Mouse (Mus musculus) layer of hippocampus, postnatal 14 days (tissue): ENCODE measurements around the gene Cirbp. TPM values are rescaled to one million over a fixed set of nuclear protein-coding genes. Genes with fewer than 3 reads are reported as not detected.
"Not testable (repeated sequence)": the region's sequence is repeated elsewhere in the genome, so short reads cannot be mapped to it uniquely, and the experiment has no call there.

Source experiments
- DNase-seq, 2 experiments: peaks; one replicate each; pipeline ENCODE4 v3.0.0; 2021 to 2022; ENCODE audit warnings: low spot score in 2 of 2, mixed read lengths in 1 of 2
- total RNA-seq, 2 experiments: library from RNA; stranded (reverse); gene quantifications; 2 replicates each; pipeline ENCODE4 v1.2.3; 2021

The Cirbp gene
- total RNA-seq, 2 experiments from 2014 or later = 93.5 to 126 TPM

DNA sequence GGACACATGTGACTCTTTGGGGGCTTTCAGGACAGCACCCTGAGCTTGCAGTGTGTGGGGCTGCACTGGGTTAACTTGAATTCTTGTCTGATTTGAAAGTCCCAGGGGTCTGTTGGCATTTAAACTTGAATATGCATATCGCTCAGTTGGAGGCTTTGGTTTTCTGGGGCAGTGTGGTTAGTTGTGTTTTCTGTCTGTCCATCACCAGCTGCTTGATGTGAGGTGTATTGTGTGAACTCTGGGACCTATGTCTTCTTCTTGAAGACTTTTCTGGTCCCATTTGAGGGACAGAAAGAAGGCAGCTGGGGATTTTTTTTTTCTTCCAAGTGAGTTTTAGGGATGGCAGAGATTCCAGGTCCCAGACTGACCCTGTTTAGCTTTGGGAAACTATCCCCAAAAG lies 41.4 kb downstream of the Cirbp start:
- DNase-seq = no peak

DNA sequence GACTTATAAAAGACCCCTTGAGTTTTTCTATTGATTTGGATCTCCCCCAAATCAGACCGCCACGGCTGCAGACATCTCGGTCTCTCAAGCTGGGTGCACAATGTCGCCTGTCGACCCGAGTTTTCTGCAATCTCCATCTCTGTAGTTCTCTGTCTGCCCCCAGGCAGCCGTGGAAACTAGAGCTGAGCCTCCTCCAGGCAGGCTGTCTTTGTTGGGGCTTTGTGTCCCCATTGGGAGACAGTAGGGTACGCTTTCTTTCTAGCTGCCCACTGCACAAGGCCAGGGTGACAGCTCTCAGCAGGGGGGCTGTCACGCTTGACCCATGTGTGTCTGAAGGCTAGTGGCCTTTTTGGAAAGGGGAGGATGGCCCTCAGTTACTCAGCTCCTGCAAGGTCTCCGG lies 41.9 kb downstream of the Cirbp start:
- DNase-seq = no peak

GRCm38 (mm10) chr10:80208248-80208647 lies 42.5 kb downstream of the Cirbp start:
- DNase-seq = no peak

DNA sequence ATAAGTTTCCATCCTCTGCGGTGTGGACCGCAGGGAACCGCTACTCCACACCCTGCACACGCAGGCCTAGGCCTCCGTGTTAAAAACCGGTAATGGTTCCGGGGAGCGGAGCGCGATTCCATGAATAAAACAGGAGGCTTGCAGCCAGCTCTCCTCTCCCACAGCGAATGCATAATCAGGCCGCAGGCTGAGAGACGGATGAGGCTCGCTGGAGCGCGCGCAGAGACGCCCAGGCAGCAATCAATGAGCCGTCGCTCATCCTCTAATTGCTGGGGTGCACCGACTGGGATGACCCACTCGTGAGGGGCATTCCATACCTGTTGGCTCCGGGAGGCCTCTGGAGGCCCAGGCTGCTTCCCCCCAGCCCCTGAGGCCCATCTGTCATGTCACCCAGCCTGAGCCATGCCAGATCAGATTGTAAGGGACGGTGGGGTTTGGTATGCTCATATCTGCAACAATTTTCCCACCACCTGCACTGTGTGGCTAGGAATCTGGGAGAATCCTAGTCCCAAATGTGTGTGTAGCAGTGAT lies 43.1 kb downstream of the Cirbp start:
- peak in 1 of 2 experiments; percentile 50 for DNase-seq

GRCm38 (mm10) chr10:80211547-80212103 lies 45.8 kb downstream of the Cirbp start:
- DNase-seq = not testable (repeated sequence)

GRCm38 (mm10) chr10:80215048-80215772 lies 49.4 kb downstream of the Cirbp start:
- DNase-seq = no peak

DNA sequence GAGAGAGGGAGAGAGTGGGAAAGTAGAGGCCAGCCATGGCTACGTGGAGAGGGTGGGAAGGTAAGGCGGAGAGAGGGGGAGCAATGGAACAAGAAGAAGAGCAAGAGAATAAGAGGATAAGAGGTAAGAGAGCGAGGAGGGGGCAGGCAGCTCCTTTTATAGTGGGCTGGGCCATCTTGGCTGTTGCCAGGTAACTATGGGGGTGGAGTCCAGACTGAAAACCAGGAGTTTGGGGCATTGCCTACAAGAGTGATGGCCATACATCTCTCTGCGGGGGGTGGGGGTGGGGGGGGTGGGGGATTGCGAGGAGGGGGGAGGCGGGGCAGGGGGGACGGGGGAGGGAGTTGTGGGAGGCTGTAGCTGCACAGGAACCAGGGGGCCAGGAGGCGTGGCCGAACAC lies 54.9 kb downstream of the Cirbp start:
- no peak for DNase-seq

Other genes with a start within 250 kb of the Cirbp start
- gene Kiss1r, start 249.0 kb upstream of the Cirbp start, total RNA-seq = 1 to 10 TPM; 5.0 to 8.9 TPM
- 100 to 1,000 TPM; 424 to 430 TPM for gene R3hdm4, start 244.8 kb upstream of the Cirbp start, total RNA-seq
- 1 to 10 TPM; 4.5 to 6.4 TPM for gene Arid3a, start 238.9 kb upstream of the Cirbp start, total RNA-seq
- gene Wdr18, start 205.8 kb upstream of the Cirbp start, total RNA-seq = 10 to 100 TPM; 35.5 to 40.8 TPM
- gene Grin3b, start 195.3 kb upstream of the Cirbp start, total RNA-seq = under 1 TPM; 0.12 to 0.21 TPM
- gene Tmem259, start 181.7 kb upstream of the Cirbp start, total RNA-seq = 100 to 1,000 TPM; 135 to 144 TPM
- gene Cnn2, start 177.4 kb upstream of the Cirbp start, total RNA-seq = 1 to 10 TPM; 7.5 to 9.3 TPM
- gene Abca7, start 169.5 kb upstream of the Cirbp start, total RNA-seq = 10 to 100 TPM in 1 of 2 experiments, 1 to 10 TPM in 1; 9.8 to 10.5 TPM
- gene Arhgap45, start 149.3 kb upstream of the Cirbp start, total RNA-seq = 1 to 10 TPM; 3.8 to 3.9 TPM
- gene Polr2e, start 126.2 kb upstream of the Cirbp start, total RNA-seq = 10 to 100 TPM; 74.1 to 74.3 TPM
- gene Gpx4, start 118.8 kb upstream of the Cirbp start, total RNA-seq = 100 to 1,000 TPM; 456 to 501 TPM
- gene Sbno2, start 60.4 kb upstream of the Cirbp start, total RNA-seq = 10 to 100 TPM; 19.8 to 21.3 TPM
- gene Stk11, start 50.2 kb upstream of the Cirbp start, total RNA-seq = 10 to 100 TPM; 89.2 to 90.7 TPM
- 100 to 1,000 TPM; 397 to 417 TPM for gene Atp5d, start 27.4 kb upstream of the Cirbp start, total RNA-seq
- gene Cbarp, start 25.1 kb upstream of the Cirbp start, total RNA-seq = 100 to 1,000 TPM; 401 to 436 TPM
- gene Midn, start 17.7 kb upstream of the Cirbp start, total RNA-seq = 10 to 100 TPM; 90.9 to 100.0 TPM
- 1 to 10 TPM; 5.1 to 5.2 TPM for gene 1600002K03Rik, start 7.0 kb downstream of the Cirbp start, total RNA-seq
- gene Efna2, start 13.5 kb downstream of the Cirbp start, total RNA-seq = 10 to 100 TPM; 14.8 TPM
- 10 to 100 TPM; 34.4 to 43.7 TPM for gene Mum1, start 60.4 kb downstream of the Cirbp start, total RNA-seq
- gene Ndufs7, start 83.1 kb downstream of the Cirbp start, total RNA-seq = 100 to 1,000 TPM; 169 to 175 TPM
- gene Gamt, start 95.0 kb downstream of the Cirbp start, total RNA-seq = 10 to 100 TPM; 39.9 to 43.7 TPM
- gene Dazap1, start 95.5 kb downstream of the Cirbp start, total RNA-seq = 10 to 100 TPM; 83.0 to 93.6 TPM
- gene Rps15, start 126.5 kb downstream of the Cirbp start, total RNA-seq = 100 to 1,000 TPM; 727 to 762 TPM
- 100 to 1,000 TPM; 131 to 133 TPM for gene Apc2, start 130.0 kb downstream of the Cirbp start, total RNA-seq
- 10 to 100 TPM; 20.4 to 23.1 TPM for gene 2310011J03Rik, start 154.6 kb downstream of the Cirbp start, total RNA-seq
- 1 to 10 TPM; 3.2 to 4.4 TPM for gene Pcsk4, start 163.5 kb downstream of the Cirbp start, total RNA-seq
- gene Reep6, start 164.0 kb downstream of the Cirbp start, total RNA-seq = 10 to 100 TPM; 10.1 to 10.6 TPM
- gene Adamtsl5, start 182.4 kb downstream of the Cirbp start, total RNA-seq = 1 to 10 TPM; 2.0 to 2.8 TPM
- 1 to 10 TPM; 3.2 to 3.4 TPM for gene Plk5, start 190.5 kb downstream of the Cirbp start, total RNA-seq
- 10 to 100 TPM; 20.3 to 24.2 TPM for gene Mex3d, start 221.7 kb downstream of the Cirbp start, total RNA-seq
- gene Mbd3, start 233.6 kb downstream of the Cirbp start, total RNA-seq = 100 to 1,000 TPM; 121 to 131 TPM
- 100 to 1,000 TPM; 620 to 655 TPM for gene Uqcr11, start 240.8 kb downstream of the Cirbp start, total RNA-seq